Comparison of ENCODE assay signal across 25 mouse cellular contexts in the genomic region with DNA sequence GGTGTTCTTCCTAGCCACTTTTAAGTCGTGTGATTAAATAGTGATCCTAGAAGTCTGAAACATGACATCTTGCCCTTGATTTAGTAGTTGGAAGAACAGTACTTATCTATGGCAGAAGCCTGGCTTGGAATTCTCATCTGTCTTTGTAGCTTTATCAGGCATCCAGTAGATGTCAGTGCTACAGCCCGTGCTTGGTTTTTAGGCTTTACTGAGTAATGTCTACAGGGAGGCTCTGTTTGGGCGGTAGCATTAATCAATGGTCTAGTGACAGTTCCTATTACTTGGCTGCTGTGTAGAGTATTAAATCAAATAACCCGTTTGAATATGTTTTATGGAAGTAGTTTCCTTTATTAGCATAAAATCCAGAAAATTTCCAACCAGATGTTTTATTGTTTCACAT.
DNase-seq lines count a peak whose midpoint lies in the region; ATAC-seq and TF ChIP-seq lines count a peak whose summit lies in the region.
"Had no signal": no experiment of that assay in that cellular context is flagged by ENCODE, and none has a peak within 500 bp of the region (broad histone marks: within the 10 kb centered on the region; RNA-seq: fewer than 3 reads in every experiment).

No protein-coding gene starts in this region.

- TF ChIP-seq POLR2A in brain, embryonic 14.5 days (IDR thresholded peaks at IDR 0.05; ENCODE audit: borderline replicate concordance, extremely low read depth, insufficient read depth, insufficient read length, poor library complexity, severe bottlenecking), result no peak

- H3K9ac ChIP-seq in hindbrain, embryonic 16.5 days (ENCODE audit: low read depth, low read length), result no peak overlapping the region
- no peak overlapping the region for H3K9ac ChIP-seq in hindbrain, embryonic 11.5 days (ENCODE audit: low read depth, low read length)
- H3K9ac ChIP-seq: embryonic facial prominence, embryonic 13.5 days; heart, embryonic 12.5 days; hindbrain, embryonic 12.5 days; intestine, embryonic 15.5 days; kidney, embryonic 15.5 days; limb, embryonic 12.5 days; liver, embryonic 12.5 days; neural tube, embryonic 15.5 days had no signal

- TF ChIP-seq CTCF in left cerebral cortex, adult 2 months (IDR thresholded peaks at IDR 0.05), result peak; percentile 9
- peak; percentile 19 for TF ChIP-seq CTCF in Patski (IDR thresholded peaks at IDR 0.05)
- TF ChIP-seq CTCF in brain, embryonic 14.5 days (IDR thresholded peaks at IDR 0.05; ENCODE audit: borderline replicate concordance, extremely low read depth, insufficient read depth, insufficient read length), result peak; percentile 11; the same call in 1 of the 2 replicates

- H3K27ac ChIP-seq in hindbrain, embryonic 16.5 days (ENCODE audit: low read depth, low read length), result no peak overlapping the region
- no peak overlapping the region for H3K27ac ChIP-seq in hindbrain, embryonic 11.5 days (ENCODE audit: low read depth, low read length)
- H3K27ac ChIP-seq in left cerebral cortex, adult 2 months, result no peak overlapping the region
- H3K27ac ChIP-seq: embryonic facial prominence, embryonic 13.5 days; hindbrain, embryonic 12.5 days; intestine, embryonic 15.5 days; kidney, embryonic 15.5 days; limb, embryonic 12.5 days; liver, embryonic 12.5 days; neural tube, embryonic 15.5 days had no signal

- H3K4me1 ChIP-seq in hindbrain, embryonic 16.5 days (ENCODE audit: control insufficient read depth, insufficient read depth, low read depth, low read length), result no peaks in the 10 kb centered on the region
- no peaks in the 10 kb centered on the region for H3K4me1 ChIP-seq in hindbrain, embryonic 11.5 days (replicated peaks; ENCODE audit: control insufficient read depth, insufficient read depth, low read length)
- H3K4me1 ChIP-seq: embryonic facial prominence, embryonic 13.5 days; heart, embryonic 12.5 days; hindbrain, embryonic 12.5 days; intestine, embryonic 15.5 days; kidney, embryonic 15.5 days; limb, embryonic 12.5 days; liver, embryonic 12.5 days; megakaryocyte, embryonic 14.5 days; neural tube, embryonic 15.5 days had no signal

- H3K36me3 ChIP-seq in hindbrain, embryonic 16.5 days (ENCODE audit: control insufficient read depth, insufficient read depth, low read length), result no peaks in the 10 kb centered on the region
- no peaks in the 10 kb centered on the region for H3K36me3 ChIP-seq in hindbrain, embryonic 11.5 days (ENCODE audit: control insufficient read depth, insufficient read depth, low read length)
- H3K36me3 ChIP-seq: embryonic facial prominence, embryonic 13.5 days; heart, embryonic 12.5 days; hindbrain, embryonic 12.5 days; intestine, embryonic 15.5 days; kidney, embryonic 15.5 days; limb, embryonic 12.5 days; liver, embryonic 12.5 days; neural tube, embryonic 15.5 days had no signal

- no peak for DNase-seq in hindbrain, embryonic 11.5 days (ENCODE audit: low spot score)
- DNase-seq in left cerebral cortex, adult 2 months (ENCODE audit: extremely low spot score in 1 of 2, low spot score in 2 of 2), result no peak
- DNase-seq in left cerebral cortex, postnatal 10 days (ENCODE audit: extremely low spot score in 1 of 2, low spot score in 2 of 2), result no peak
- DNase-seq in Patski (ENCODE audit: low read depth, low spot score), result no peak
- DNase-seq in brain, embryonic 14.5 days (ENCODE audit: low read depth), result peak; percentile 33
- no peak for DNase-seq in cerebellum, adult 8-10 months
- DNase-seq: adrenal gland, postnatal 10 days; cerebellum, adult 11 months; cerebellum, postnatal 10 days; heart, postnatal 10 days; lung, adult 2 months; lung, postnatal 36 days; thymus, adult 2 months; thymus, postnatal 4 days had no signal

- intact Hi-C loops in left cerebral cortex, adult 2 months (cut with DNase I), result no loop called here
- intact Hi-C loops in left cerebral cortex, postnatal 10 days (cut with DNase I), result no loop called here

- ATAC-seq in hindbrain, embryonic 16.5 days, result peak; percentile 37; the same call in 1 of the 2 replicates
- no peak for ATAC-seq in hindbrain, embryonic 11.5 days (ENCODE audit: low FRiP score)
- ATAC-seq in Patski, result no peak
- ATAC-seq: forebrain, embryonic 14.5 days; intestine, embryonic 15.5 days; liver, embryonic 12.5 days had no signal

- in situ Hi-C loops in Patski (cut with MboI; ENCODE audit: low pct_unique_long_range_greater_than_20kb), result no loop called here

- H3K4me3 ChIP-seq in hindbrain, embryonic 16.5 days (ENCODE audit: low read length), result no peak overlapping the region
- no peak overlapping the region for H3K4me3 ChIP-seq in hindbrain, embryonic 11.5 days (ENCODE audit: low read depth, low read length)
- no peak overlapping the region for H3K4me3 ChIP-seq in left cerebral cortex, adult 2 months
- H3K4me3 ChIP-seq: embryonic facial prominence, embryonic 13.5 days; heart, embryonic 12.5 days; hindbrain, embryonic 12.5 days; intestine, embryonic 15.5 days; kidney, embryonic 15.5 days; limb, embryonic 12.5 days; liver, embryonic 12.5 days; megakaryocyte, embryonic 14.5 days; neural tube, embryonic 15.5 days had no signal

- POLR2A ChIA-PET in Patski (lab: Charles Lee), result no interaction called here

- no peak overlapping the region for H3K4me2 ChIP-seq in hindbrain, embryonic 16.5 days (ENCODE audit: low read length)
- no peak overlapping the region for H3K4me2 ChIP-seq in hindbrain, embryonic 11.5 days (replicated peaks; ENCODE audit: low read depth, low read length)
- H3K4me2 ChIP-seq: embryonic facial prominence, embryonic 13.5 days; heart, embryonic 12.5 days; hindbrain, embryonic 12.5 days; intestine, embryonic 15.5 days; kidney, embryonic 15.5 days; limb, embryonic 12.5 days; liver, embryonic 12.5 days; neural tube, embryonic 15.5 days had no signal

- WGBS in hindbrain, embryonic 16.5 days, result 57% methylated on average over 4 of the region's 4 CpGs
- WGBS in hindbrain, embryonic 11.5 days, result 67% methylated on average over 4 of the region's 4 CpGs

- CTCF ChIA-PET in Patski (lab: Charles Lee), result interaction anchor here (3.4 kb wide), 1 partner anchor 9 kb away, joined by 16 read pairs; no protein-coding TSS in a partner anchor

- no peaks in the 10 kb centered on the region for H3K27me3 ChIP-seq in hindbrain, embryonic 16.5 days (replicated peaks; ENCODE audit: control insufficient read depth, insufficient read depth, low read length)
- no peaks in the 10 kb centered on the region for H3K27me3 ChIP-seq in hindbrain, embryonic 11.5 days (ENCODE audit: control insufficient read depth, insufficient read depth, low read length)
- H3K27me3 ChIP-seq in Patski, result no peaks in the 10 kb centered on the region
- H3K27me3 ChIP-seq: hindbrain, embryonic 12.5 days; intestine, embryonic 15.5 days; kidney, embryonic 15.5 days; limb, embryonic 12.5 days; liver, embryonic 12.5 days; megakaryocyte, embryonic 14.5 days; neural tube, embryonic 15.5 days had no signal

- H3K9me3 ChIP-seq in hindbrain, embryonic 16.5 days (ENCODE audit: control insufficient read depth, low read length), result no peaks in the 10 kb centered on the region
- no peaks in the 10 kb centered on the region for H3K9me3 ChIP-seq in hindbrain, embryonic 11.5 days (ENCODE audit: control insufficient read depth, low read length)
- H3K9me3 ChIP-seq: embryonic facial prominence, embryonic 13.5 days; heart, embryonic 12.5 days; hindbrain, embryonic 12.5 days; intestine, embryonic 15.5 days; kidney, embryonic 15.5 days; limb, embryonic 12.5 days; liver, embryonic 12.5 days; megakaryocyte, embryonic 14.5 days; neural tube, embryonic 15.5 days had no signal
